Mouse (Mus musculus) ES-Bruce4 (cell line): ENCODE data around the gene Smco4. TPM values are rescaled to one million over a fixed set of nuclear protein-coding genes. Genes with fewer than 3 reads are reported as not detected.

ENCODE experiments used
- H3K27ac ChIP-seq: 2 replicates; pipeline ENCODE4 v1.5.1; 2012; ENCODE audit warnings: low read length, inconsistent platforms; ENCODE audit not compliant: insufficient read depth
- H3K27me3 ChIP-seq: 2 replicates; pipeline ENCODE4 v1.6.1; 2012; ENCODE audit warnings: mild to moderate bottlenecking, low read length, inconsistent platforms; ENCODE audit not compliant: control insufficient read depth, poor library complexity, insufficient read depth, severe bottlenecking
- H3K36me3 ChIP-seq: 2 replicates; pipeline ENCODE4 v1.6.1; 2012; ENCODE audit warnings: inconsistent platforms, mild to moderate bottlenecking, low read length, moderate library complexity; ENCODE audit not compliant: control insufficient read depth, poor library complexity, insufficient read depth, severe bottlenecking
- H3K4me1 ChIP-seq: one replicate; pipeline ENCODE4 v1.8.1; 2011; ENCODE audit warnings: low read length; ENCODE audit not compliant: control insufficient read depth, insufficient read depth
- H3K4me3 ChIP-seq: 2 replicates; pipeline ENCODE4 v1.5.1; 2011; ENCODE audit warnings: low read depth, mild to moderate bottlenecking, low read length
- H3K9ac ChIP-seq: 2 replicates; pipeline ENCODE4 v1.6.1; 2012; ENCODE audit warnings: low read depth, mild to moderate bottlenecking, inconsistent platforms; ENCODE audit not compliant: poor library complexity, severe bottlenecking
- H3K9me3 ChIP-seq: replicated peaks from 2 replicates; pipeline ENCODE4 v1.6.1; 2012; ENCODE audit warnings: mild to moderate bottlenecking, low read length, inconsistent platforms; ENCODE audit not compliant: control insufficient read depth, poor library complexity, insufficient read depth, severe bottlenecking
- CTCF ChIP-seq: IDR thresholded peaks from one replicate; pipeline ENCODE4 v1.8.1; 2011; ENCODE audit warnings: low read depth, low read length
- EP300 ChIP-seq: IDR thresholded peaks from 2 replicates; pipeline ENCODE4 v1.6.1; 2011; ENCODE audit warnings: low read depth, low read length; ENCODE audit not compliant: insufficient read depth
- POLR2A ChIP-seq: IDR thresholded peaks from one replicate; pipeline ENCODE4 v1.8.1; 2011; ENCODE audit warnings: low read length; ENCODE audit not compliant: insufficient read depth
- polyA plus RNA-seq: library from polyadenylated mRNA; stranded (reverse); fragments of >200 nt; gene quantifications from 2 replicates; pipeline ENCODE4 v1.2.4, GENCODE M21; 2011; ENCODE audit warnings: low read depth; ENCODE audit not compliant: missing spikeins, insufficient read depth, insufficient read length

Gene Smco4
- polyA plus RNA-seq, 1 experiment: 12.2 TPM

DNA sequence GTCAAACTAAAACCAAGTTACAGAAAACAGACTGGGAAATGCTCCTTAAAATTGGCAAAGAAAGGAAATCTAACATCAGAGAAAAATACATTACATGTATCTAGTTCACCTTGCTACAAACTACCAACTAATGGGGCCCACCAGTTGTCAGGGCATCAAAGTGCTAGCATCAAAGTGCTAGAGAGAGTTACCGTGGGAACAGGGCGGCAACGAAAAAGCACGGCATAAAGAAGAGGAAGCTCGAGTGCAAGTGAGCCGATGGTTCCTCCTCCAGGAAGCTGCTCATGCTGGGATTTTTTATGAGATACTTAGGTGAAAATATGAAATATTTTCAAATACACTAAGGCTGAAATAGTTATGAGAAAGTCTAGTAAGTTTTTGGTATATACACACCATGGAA, 86.9 kb downstream of the Smco4 start:
- Histone ChIP-seq H3K9me3 (no peaks in the 10 kb centered on the region), H3K27ac (no peak overlapping the region), H3K27me3 (no peaks in the 10 kb centered on the region), H3K4me3 (no peak overlapping the region), H3K4me1 (no peaks in the 10 kb centered on the region), H3K9ac (no peak overlapping the region), H3K36me3 (no peaks in the 10 kb centered on the region)
- TF ChIP-seq CTCF (no peak), EP300 (no peak), POLR2A (no peak)

DNA sequence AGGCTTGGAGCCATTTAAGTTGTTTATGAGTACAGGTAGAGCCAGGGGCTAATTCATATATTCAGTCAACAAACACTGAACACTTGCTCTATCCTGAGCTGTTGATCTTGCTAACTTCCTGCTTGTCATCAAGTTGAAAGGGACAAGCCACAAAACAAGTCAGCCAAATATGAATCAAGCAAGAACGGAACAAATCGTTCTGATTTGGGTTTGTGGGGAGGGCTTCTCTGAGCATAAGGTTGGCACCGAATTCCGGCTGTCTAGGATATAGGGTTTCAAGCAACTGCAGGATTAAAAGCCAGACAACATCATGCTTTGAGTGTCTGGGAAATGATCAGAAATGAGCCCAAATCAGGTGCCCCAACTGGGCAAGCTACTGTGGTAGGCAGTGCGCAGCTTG, 88.8 kb downstream of the Smco4 start:
- no peak overlapping the region for H3K27ac ChIP-seq
- TF ChIP-seq POLR2A (no peak), CTCF (no peak), EP300 (no peak)
- H3K9me3 ChIP-seq: no peaks in the 10 kb centered on the region

DNA sequence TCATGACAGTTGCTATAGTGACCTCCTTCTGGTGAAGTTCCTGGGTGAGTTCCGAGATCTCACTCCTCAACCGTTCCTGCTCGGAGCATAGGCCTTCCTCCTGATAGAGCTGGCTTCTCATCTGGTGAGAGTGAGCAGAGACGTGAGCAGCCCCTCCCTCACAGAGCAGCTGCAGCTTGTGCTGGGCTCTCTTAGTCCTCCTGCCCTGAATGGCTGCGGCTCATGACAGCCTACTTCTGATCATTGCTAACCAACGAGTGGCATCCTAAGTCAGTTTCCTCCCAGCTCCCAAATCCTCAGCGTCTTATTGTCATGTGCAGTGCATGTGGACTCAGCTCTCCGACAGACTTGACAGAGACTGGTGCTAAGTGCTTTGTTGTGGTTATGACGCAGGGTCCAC, 91.0 kb downstream of the Smco4 start:
- Histone ChIP-seq H3K4me1 (no peaks in the 10 kb centered on the region), H3K27me3 (no peaks in the 10 kb centered on the region), H3K27ac (no peak overlapping the region), H3K4me3 (no peak overlapping the region), H3K36me3 (no peaks in the 10 kb centered on the region), H3K9me3 (no peaks in the 10 kb centered on the region), H3K9ac (no peak overlapping the region)
- TF ChIP-seq EP300 (no peak), POLR2A (no peak), CTCF (no peak)

More for the DNA sequence above, 88.8 kb downstream of the Smco4 start:
- H3K4me3 ChIP-seq: no peak overlapping the region
- no peak overlapping the region for H3K9ac ChIP-seq
- no peaks in the 10 kb centered on the region for H3K36me3 ChIP-seq
- no peaks in the 10 kb centered on the region for H3K27me3 ChIP-seq
- H3K4me1 ChIP-seq: no peaks in the 10 kb centered on the region

DNA sequence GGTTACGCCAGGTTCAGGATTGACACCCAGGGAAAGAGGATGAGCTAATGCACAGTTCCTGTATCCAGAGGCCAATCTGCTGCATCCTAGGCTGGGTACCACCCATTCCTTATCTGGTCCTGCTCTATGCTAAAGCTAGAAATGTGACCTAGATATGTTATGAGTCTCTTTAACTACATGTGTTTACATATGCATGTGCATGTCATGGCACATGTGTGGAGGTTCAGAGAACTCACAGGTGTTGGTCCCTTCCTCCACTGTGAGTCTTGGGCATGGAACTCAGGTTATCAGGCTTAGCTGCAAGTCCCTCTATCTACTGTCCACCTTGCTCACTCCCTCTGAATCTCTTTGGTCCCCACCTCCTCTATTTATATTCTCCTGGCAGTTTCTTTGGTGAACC, 92.7 kb downstream of the Smco4 start:
- no peaks in the 10 kb centered on the region for H3K27me3 ChIP-seq
- H3K4me3 ChIP-seq: no peak overlapping the region
- H3K27ac ChIP-seq: no peak overlapping the region
- H3K36me3 ChIP-seq: no peaks in the 10 kb centered on the region
- no peak for TF ChIP-seq POLR2A
- no peak for TF ChIP-seq EP300
- TF ChIP-seq CTCF: no peak
- H3K9me3 ChIP-seq: no peaks in the 10 kb centered on the region
- H3K9ac ChIP-seq: no peak overlapping the region
- H3K4me1 ChIP-seq: no peaks in the 10 kb centered on the region

DNA sequence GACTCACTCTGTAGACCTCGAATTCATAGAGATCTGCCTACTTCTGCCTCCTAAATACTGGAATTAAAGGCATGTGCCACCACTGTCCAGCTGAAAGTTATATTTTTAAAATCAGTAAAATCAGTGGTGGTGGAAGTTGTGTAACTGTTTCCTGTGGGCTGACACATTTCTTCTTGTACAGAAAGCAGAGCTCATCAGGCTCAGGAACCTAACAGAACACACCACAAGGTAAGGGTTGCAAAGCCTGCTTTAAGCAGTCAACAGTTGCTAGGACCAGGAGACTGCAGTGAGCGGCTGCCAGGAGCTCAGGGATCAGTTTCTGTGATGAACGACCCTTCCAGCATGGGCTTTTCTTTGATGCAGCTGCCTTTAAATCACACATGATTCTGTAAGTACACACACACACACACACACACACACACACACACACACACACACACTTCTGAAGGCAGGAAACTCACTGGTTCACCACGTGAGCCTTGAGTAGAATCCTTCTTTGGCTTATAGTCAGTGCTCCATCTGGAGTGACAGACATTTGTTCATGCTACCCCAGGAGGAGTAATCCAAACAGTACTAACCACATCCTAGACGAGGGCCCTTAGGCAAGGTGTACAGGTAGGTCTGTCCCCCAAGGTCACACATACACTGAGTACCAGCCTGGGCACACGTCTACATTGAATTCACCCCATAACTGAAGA, 94.1 kb downstream of the Smco4 start:
- H3K4me3 ChIP-seq: no peak overlapping the region
- no peak overlapping the region for H3K27ac ChIP-seq
- TF ChIP-seq POLR2A (no peak), EP300 (no peak), CTCF (no peak)
- no peaks in the 10 kb centered on the region for H3K4me1 ChIP-seq
- no peaks in the 10 kb centered on the region for H3K36me3 ChIP-seq
- H3K27me3 ChIP-seq: no peaks in the 10 kb centered on the region
- no peak overlapping the region for H3K9ac ChIP-seq
- H3K9me3 ChIP-seq: no peaks in the 10 kb centered on the region

DNA sequence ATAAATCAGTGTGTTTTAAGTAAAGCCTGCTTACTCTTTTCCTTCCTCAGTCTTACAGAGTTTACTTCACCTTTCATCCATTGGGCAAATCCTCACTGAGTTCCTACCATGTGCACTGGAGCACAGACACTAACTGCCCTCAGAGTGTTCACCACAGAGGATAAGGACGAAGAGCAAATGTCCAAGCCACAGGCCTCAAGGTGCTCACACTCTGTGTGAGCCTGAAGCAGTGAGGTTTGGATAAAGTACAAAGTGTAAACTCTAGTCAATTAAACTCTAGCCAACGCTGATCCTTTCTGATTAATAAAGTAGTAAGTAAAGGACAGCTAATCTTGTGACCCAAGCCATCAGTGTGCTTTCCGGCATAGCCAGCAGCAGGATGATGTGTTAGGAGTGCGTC, 100.9 kb downstream of the Smco4 start:
- Histone ChIP-seq H3K27ac (no peak overlapping the region), H3K9ac (no peak overlapping the region), H3K4me3 (no peak overlapping the region), H3K9me3 (no peaks in the 10 kb centered on the region), H3K36me3 (no peaks in the 10 kb centered on the region), H3K4me1 (no peaks in the 10 kb centered on the region), H3K27me3 (no peaks in the 10 kb centered on the region)
- TF ChIP-seq CTCF (no peak), POLR2A (no peak), EP300 (no peak)

Other genes starting within 250 kb of the Smco4 start
- gene Med17, start 213.5 kb upstream of the Smco4 start, polyA plus RNA-seq: 89.6 and 109 TPM in 2 replicates
- gene Taf1d, start 187.2 kb upstream of the Smco4 start, polyA plus RNA-seq: 363 and 401 TPM in 2 replicates
- gene 4931406C07Rik, start 187.0 kb upstream of the Smco4 start, polyA plus RNA-seq: 24.9 and 26.6 TPM in 2 replicates
- gene Cep295, start 135.6 kb upstream of the Smco4 start, polyA plus RNA-seq: 68.5 and 76.7 TPM in 2 replicates
- not detected in 2 replicates for gene Deup1, start 134.5 kb downstream of the Smco4 start, polyA plus RNA-seq
- gene Slc36a4, start 216.3 kb downstream of the Smco4 start, polyA plus RNA-seq: 2.4 and 3.2 TPM in 2 replicates